Mouse (Mus musculus) forebrain, embryonic 11.5 days (tissue): ENCODE results near the gene Sgpp1. TPM values are rescaled to one million over a fixed set of nuclear protein-coding genes. Genes with fewer than 3 reads are reported as not detected.

Source experiments
- ATAC-seq: fragments of 200-750 bp; cut with Nextera tagmentation; replicated peaks from 2 replicates; pipeline ENCODE4 v1.8.0; 2017; ENCODE audit warnings: moderate TSS enrichment; ENCODE audit not compliant: low FRiP score
- DNase-seq: peaks from one replicate; pipeline ENCODE4 v3.0.0-alpha.2; 2017; ENCODE audit warnings: low spot score
- H3K27ac ChIP-seq: fragments of 300-500 bp; sonication (generic); 2 replicates; pipeline ENCODE4 v1.5.1; 2014; ENCODE audit warnings: low read depth, low read length
- H3K27me3 ChIP-seq: fragments of 300-500 bp; sonication (generic); 2 replicates; pipeline ENCODE4 v1.6.1; 2014; ENCODE audit warnings: mild to moderate bottlenecking, low read length, mixed read lengths; ENCODE audit not compliant: control insufficient read depth, insufficient read depth
- H3K36me3 ChIP-seq: fragments of 300-500 bp; sonication (generic); 2 replicates; pipeline ENCODE4 v1.6.1; 2014; ENCODE audit warnings: mild to moderate bottlenecking, low read length, moderate library complexity, mixed read lengths; ENCODE audit not compliant: control insufficient read depth, insufficient read depth
- H3K4me1 ChIP-seq: fragments of 300-500 bp; sonication (generic); replicated peaks from 2 replicates; pipeline ENCODE4 v1.6.1; 2014; ENCODE audit warnings: low read length, mixed read lengths; ENCODE audit not compliant: control insufficient read depth, insufficient read depth
- H3K4me2 ChIP-seq: fragments of 300-500 bp; sonication (generic); 2 replicates; pipeline ENCODE4 v1.6.1; 2014; ENCODE audit warnings: low read depth, mild to moderate bottlenecking, low read length, moderate library complexity, mixed read lengths; ENCODE audit not compliant: severe bottlenecking
- H3K4me3 ChIP-seq: fragments of 300-500 bp; sonication (generic); 2 replicates; pipeline ENCODE4 v1.5.1; 2014; ENCODE audit warnings: low read depth, low read length
- H3K9ac ChIP-seq: fragments of 300-500 bp; sonication (generic); 2 replicates; pipeline ENCODE4 v1.6.1; 2014; ENCODE audit warnings: low read length
- H3K9me3 ChIP-seq: fragments of 300-500 bp; sonication (generic); 2 replicates; pipeline ENCODE4 v1.6.1; 2016; ENCODE audit warnings: low read length, mixed read lengths; ENCODE audit not compliant: control insufficient read depth
- WGBS: fragments of 180-500 bp; shearing (Covaris S2); extraction: QIAGEN DNeasy Blood & Tissue Kit; methylation state at CpG from one replicate; pipeline ENCODE4 v1.1.7; 2014; 5-methylcytosine and 5-hydroxymethylcytosine counted together
- polyA plus RNA-seq: library from polyadenylated mRNA; unstranded; fragments of >200 nt; fragmentation: Nextera tagmentation; extraction: Ambion mirVana; gene quantifications from 2 replicates; pipeline ENCODE4 v1.2.1, GENCODE M21; 2014

Gene Sgpp1
- polyA plus RNA-seq, 1 experiment from 2014 or later, result 9.2 TPM

DNA sequence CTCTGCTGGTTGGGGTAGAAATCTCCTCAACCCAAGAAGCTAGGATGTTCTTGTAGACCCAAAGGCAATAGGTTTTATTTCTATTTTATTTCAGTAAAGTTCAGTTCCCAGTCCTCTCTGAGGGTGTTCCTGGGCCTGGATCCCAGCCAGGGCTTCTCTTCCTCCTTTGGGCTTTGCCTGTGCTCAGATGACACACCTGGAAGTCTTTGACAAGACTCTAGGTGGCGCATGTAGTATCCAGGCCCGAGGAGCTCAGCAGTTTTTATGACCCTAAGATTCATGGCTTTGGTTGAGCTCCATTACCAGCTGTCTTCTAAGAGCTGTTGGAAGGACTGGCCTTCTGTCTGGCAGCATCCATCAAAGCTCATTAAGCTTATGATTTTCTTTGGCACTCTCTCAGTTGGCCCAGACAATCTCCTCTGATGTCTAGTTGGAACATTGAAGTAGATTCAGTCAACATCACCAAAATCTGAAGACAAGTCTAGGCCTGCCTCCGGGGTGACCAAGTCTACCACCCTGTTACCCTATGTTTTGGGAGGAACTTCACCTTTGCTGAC is 63.7 kb downstream of the Sgpp1 start:
- H3K4me1 ChIP-seq, result peaks cover 4% of the 10 kb centered on the region; the same call in 1 of the 2 replicates
- no peaks in the 10 kb centered on the region for H3K27me3 ChIP-seq
- 84% methylated on average over 3 of the region's 3 CpGs for WGBS
- H3K9ac ChIP-seq, result no peak overlapping the region
- H3K9me3 ChIP-seq, result no peaks in the 10 kb centered on the region
- no peak for DNase-seq
- no peaks in the 10 kb centered on the region for H3K36me3 ChIP-seq
- H3K27ac ChIP-seq, result no peak overlapping the region
- H3K4me3 ChIP-seq, result no peak overlapping the region
- H3K4me2 ChIP-seq, result no peak overlapping the region
- no peak for ATAC-seq

DNA sequence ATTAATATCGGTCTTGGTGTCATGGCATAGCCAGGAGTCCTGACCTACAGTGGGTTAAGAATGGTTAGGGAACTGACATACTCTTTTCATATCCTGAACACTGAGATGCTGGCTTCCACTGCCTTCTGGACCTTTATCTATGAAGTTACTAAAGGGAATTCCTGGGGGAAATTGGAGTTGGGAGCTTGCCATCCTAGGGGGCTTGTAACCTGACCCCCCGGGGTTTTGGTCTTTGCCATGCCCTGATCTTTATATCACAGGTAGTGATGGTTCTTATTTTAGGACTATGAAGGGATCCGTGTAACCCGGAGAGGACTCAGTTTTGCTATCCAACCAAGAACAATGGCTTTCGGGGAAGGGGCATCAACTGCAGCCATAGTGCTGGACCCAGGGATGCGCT is 64.9 kb downstream of the Sgpp1 start:
- Histone ChIP-seq H3K4me1 (peaks cover 4% of the 10 kb centered on the region; the same call in 1 of the 2 replicates), H3K27ac (no peak overlapping the region), H3K9ac (peak overlapping the region; percentile 44), H3K4me3 (peak overlapping the region; percentile 57), H3K4me2 (peak overlapping the region; percentile 83), H3K9me3 (no peaks in the 10 kb centered on the region), H3K36me3 (no peaks in the 10 kb centered on the region), H3K27me3 (no peaks in the 10 kb centered on the region)
- 91% methylated on average over 6 of the region's 6 CpGs for WGBS
- no peak for DNase-seq
- no peak for ATAC-seq

DNA sequence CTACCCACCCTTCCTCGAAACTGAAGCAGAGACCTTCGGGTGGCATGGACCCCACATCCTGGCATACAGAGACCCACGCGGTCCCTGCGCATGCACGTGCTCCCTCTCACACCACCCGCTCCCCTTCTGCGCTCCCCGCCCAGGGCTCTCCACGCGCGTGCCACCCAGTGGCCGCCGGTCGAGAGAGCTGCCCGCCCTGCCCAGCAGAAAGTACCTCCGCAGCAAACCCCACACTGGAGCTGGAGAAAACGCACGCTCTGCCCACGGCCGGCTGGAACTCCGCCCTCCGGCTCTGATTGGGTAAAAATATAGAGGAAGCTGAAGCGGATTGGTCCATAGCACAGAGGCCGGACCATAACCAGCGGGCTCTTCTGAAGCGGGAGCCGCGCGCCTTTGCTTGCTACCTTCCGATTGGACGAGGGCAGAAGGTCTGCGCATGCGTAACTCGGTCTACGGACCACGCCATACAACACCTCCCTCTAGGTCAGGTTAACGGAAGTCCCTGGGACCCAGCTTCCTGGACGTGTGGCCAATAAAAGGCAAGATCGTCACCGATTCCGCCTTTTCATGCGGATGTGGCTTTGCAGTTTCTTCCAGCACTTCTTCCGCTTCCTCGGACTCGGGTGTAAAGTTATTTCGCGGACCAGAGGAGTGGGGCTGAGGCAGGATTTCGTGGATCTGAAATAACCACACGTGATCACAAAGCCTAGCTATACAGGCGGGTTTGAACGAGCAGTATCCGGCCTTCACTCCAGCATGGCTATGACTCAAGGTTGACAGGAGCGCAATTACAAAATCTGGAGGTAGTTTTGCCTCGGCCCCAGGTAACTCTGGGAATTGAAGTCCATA is 66.0 kb downstream of the Sgpp1 start, which contains the start of gene Wdr89:
Gene Wdr89, minus strand, starts transcription at position 280 of the 849 bp plus-strand sequence.
- under 1% methylated on average over 55 of the region's 55 CpGs for WGBS
- Histone ChIP-seq H3K4me3 (peak within 1 kb of the TSS; percentile 57), H3K4me2 (peak within 1 kb of the TSS; percentile 90), H3K4me1 (peaks cover 4% of the 10 kb centered on the region; the same call in 1 of the 2 replicates), H3K27ac (peak within 1 kb of the TSS; percentile 58; the same call in 1 of the 2 replicates), H3K27me3 (no peaks in the 10 kb centered on the region), H3K9ac (peak within 1 kb of the TSS; percentile 81), H3K9me3 (no peaks in the 10 kb centered on the region), H3K36me3 (no peaks in the 10 kb centered on the region)
- ATAC-seq, result peak; percentile 99
- peak; percentile 100 for DNase-seq

GRCm38 (mm10) chr12:75668916-75669257 is 66.6 kb downstream of the Sgpp1 start:
- WGBS, result 2% methylated on average over 9 of the region's 9 CpGs
- no peak for ATAC-seq

DNA sequence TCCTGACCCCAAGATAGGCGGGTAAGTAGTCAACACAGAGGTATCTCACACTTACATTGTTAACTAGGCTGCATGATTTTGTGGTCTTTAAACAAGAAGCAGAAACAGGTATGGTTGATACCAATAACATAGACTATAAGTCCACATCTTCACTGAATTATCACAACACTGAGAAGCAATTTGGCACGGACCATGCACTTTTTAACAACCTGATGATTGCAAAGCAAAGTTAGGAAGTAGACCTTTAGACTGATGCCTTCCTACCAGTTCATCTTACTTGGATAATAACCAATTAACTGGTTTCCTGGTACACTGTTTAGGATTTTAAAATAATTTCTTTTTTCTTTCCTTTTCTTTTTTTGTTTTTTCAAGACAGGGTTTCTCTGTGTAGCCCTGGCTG is 67.3 kb downstream of the Sgpp1 start:
- H3K36me3 ChIP-seq, result no peaks in the 10 kb centered on the region
- H3K4me1 ChIP-seq, result peaks cover 4% of the 10 kb centered on the region; the same call in 1 of the 2 replicates
- H3K9me3 ChIP-seq, result no peaks in the 10 kb centered on the region
- peak overlapping the region; percentile 90; the same call in 1 of the 2 replicates for H3K4me2 ChIP-seq
- no peak overlapping the region for H3K4me3 ChIP-seq
- no peak overlapping the region for H3K27ac ChIP-seq
- no peak overlapping the region for H3K9ac ChIP-seq
- ATAC-seq, result no peak
- 93% methylated on average over 2 of the region's 2 CpGs for WGBS
- no peaks in the 10 kb centered on the region for H3K27me3 ChIP-seq
- no peak for DNase-seq

More at GRCm38 (mm10) chr12:75668916-75669257, 66.6 kb downstream of the Sgpp1 start:
- no peaks in the 10 kb centered on the region for H3K9me3 ChIP-seq
- no peaks in the 10 kb centered on the region for H3K27me3 ChIP-seq
- no peak for DNase-seq
- peak overlapping the region; percentile 57 for H3K4me3 ChIP-seq
- peaks cover 4% of the 10 kb centered on the region; the same call in 1 of the 2 replicates for H3K4me1 ChIP-seq
- H3K4me2 ChIP-seq, result peak overlapping the region; percentile 90
- H3K36me3 ChIP-seq, result no peaks in the 10 kb centered on the region
- H3K27ac ChIP-seq, result peak overlapping the region; percentile 58; the same call in 1 of the 2 replicates
- peak overlapping the region; percentile 81 for H3K9ac ChIP-seq

DNA sequence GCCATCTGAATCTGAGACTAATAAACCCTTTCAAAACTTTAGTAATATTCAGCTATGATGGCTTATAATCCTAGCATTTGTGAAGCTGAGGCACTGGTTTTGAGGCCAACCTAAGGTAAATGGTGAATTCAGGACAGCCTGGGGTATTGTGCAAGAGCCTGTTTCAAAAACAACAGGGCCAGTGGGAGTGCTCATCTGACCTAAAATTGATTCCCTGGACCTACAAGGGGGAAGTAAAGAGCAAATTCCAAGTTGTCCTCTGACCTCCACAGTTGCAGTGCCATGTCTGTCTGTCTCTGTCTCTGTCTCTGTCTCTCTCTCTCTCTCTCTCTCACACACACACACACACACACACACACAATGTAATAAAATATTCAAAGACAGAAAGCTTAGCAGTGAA is 68.6 kb downstream of the Sgpp1 start:
- Histone ChIP-seq H3K4me1 (peaks cover 4% of the 10 kb centered on the region; the same call in 1 of the 2 replicates), H3K4me3 (no peak overlapping the region), H3K4me2 (no peak overlapping the region), H3K27ac (no peak overlapping the region), H3K27me3 (no peaks in the 10 kb centered on the region), H3K36me3 (no peaks in the 10 kb centered on the region), H3K9ac (no peak overlapping the region), H3K9me3 (no peaks in the 10 kb centered on the region)
- ATAC-seq, result no peak
- DNase-seq, result peak; percentile 10

GRCm38 (mm10) chr12:75664516-75664810 is 71.1 kb downstream of the Sgpp1 start:
- Histone ChIP-seq H3K9ac (no peak overlapping the region), H3K4me2 (no peak overlapping the region), H3K27ac (no peak overlapping the region), H3K4me3 (no peak overlapping the region), H3K27me3 (no peaks in the 10 kb centered on the region), H3K36me3 (no peaks in the 10 kb centered on the region), H3K9me3 (no peaks in the 10 kb centered on the region), H3K4me1 (no peaks in the 10 kb centered on the region)
- 0 out of 2 replicates have a peak, but pooled peaks have one; percentile 17 for ATAC-seq
- peak; percentile 54 for DNase-seq
- WGBS, result 5% methylated on average over 6 of the region's 6 CpGs
